Mouse (Mus musculus) urinary bladder, postnatal 4 days (tissue): ENCODE results near the gene Mta3.
"Not testable (repeated sequence)": the region's sequence is repeated elsewhere in the genome, so short reads cannot be mapped to it uniquely, and the experiment has no call there.

ENCODE experiments used
- DNase-seq, 2 experiments: peaks; one replicate each; pipeline ENCODE4 v3.0.0; 2021 to 2022; ENCODE audit warnings: low spot score in 2 of 2

Gene Mta3

GRCm38 (mm10) chr17:83849717-83850116 lies 143.8 kb downstream of the Mta3 start:
- no peak for DNase-seq

GRCm38 (mm10) chr17:83850458-83850857 lies 144.5 kb downstream of the Mta3 start:
- peak; percentile 77 to 91 for DNase-seq

- DNase-seq, result no peak
These were observed 144.9 kb downstream of the Mta3 start for GRCm38 (mm10) chr17:83850864-83851263.

GRCm38 (mm10) chr17:83853831-83854230 lies 147.9 kb downstream of the Mta3 start:
- DNase-seq, result no peak

- DNase-seq, result no peak
These were observed 148.4 kb downstream of the Mta3 start for GRCm38 (mm10) chr17:83854284-83854918.

GRCm38 (mm10) chr17:83858413-83858812 lies 152.4 kb downstream of the Mta3 start:
- no peak for DNase-seq

GRCm38 (mm10) chr17:83859639-83860038 lies 153.7 kb downstream of the Mta3 start:
- no peak for DNase-seq

- DNase-seq, result no peak
These were observed 154.3 kb downstream of the Mta3 start for GRCm38 (mm10) chr17:83860224-83860623.

- DNase-seq, result not testable (repeated sequence)
These were observed 155.0 kb downstream of the Mta3 start for GRCm38 (mm10) chr17:83860968-83861367.

- peak; percentile 92 to 97 for DNase-seq
These were observed 155.6 kb downstream of the Mta3 start for GRCm38 (mm10) chr17:83861444-83862133.

- DNase-seq, result peak in 1 of 2 experiments; percentile 55
These were observed 156.3 kb downstream of the Mta3 start for GRCm38 (mm10) chr17:83862134-83862881.

- no peak for DNase-seq
These were observed 159.4 kb downstream of the Mta3 start for GRCm38 (mm10) chr17:83865366-83865765.

- DNase-seq, result no peak
These were observed 160.6 kb downstream of the Mta3 start for GRCm38 (mm10) chr17:83866582-83866981.

GRCm38 (mm10) chr17:83870385-83870784 lies 164.4 kb downstream of the Mta3 start:
- no peak for DNase-seq
